Mouse (Mus musculus) bone marrow, adult 2 months (tissue): Measurements from ENCODE around the gene Ninj2.

Source experiments
- CTCF ChIP-seq: fragments of 200-500 bp; IDR thresholded peaks from 2 replicates; pipeline ENCODE4 v1.5.1; 2011; ENCODE audit warnings: low read length, control low read depth; ENCODE audit not compliant: control insufficient read depth, insufficient read depth
- POLR2A ChIP-seq: fragments of 200-500 bp; IDR thresholded peaks from 2 replicates; pipeline ENCODE4 v1.6.1; 2011; ENCODE audit warnings: low read depth, mild to moderate bottlenecking, control low read depth, low read length, borderline replicate concordance; ENCODE audit not compliant: control insufficient read depth

DNA sequence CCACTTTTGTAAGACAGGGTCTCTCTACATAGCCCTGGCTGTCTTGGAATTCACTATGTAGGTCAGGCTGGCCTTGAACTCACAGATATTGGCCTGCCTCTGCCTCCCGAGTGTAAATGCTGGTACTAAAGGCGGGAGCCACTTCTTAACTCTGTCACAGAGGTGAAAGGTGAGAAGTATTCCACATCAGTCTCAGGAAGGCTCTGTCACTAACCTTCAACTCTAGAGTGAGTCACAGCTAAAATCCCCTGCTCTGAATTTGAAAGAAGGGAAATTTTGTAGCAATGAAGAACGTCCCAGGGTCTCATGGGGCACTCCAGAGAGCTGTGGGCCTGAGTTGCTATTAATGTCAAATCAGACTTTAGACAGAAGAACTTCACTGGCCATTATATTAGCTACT lies 7.3 kb upstream of the Ninj2 start:
- TF ChIP-seq CTCF (no peak), POLR2A (no peak)
